Mouse (Mus musculus) embryonic fibroblast, embryonic 13.5 days (primary cell): ENCODE data around the gene Mrpl53. TPM values are rescaled to one million over a fixed set of nuclear protein-coding genes. Genes with fewer than 3 reads are reported as not detected.

Experiments used
- H3K27ac ChIP-seq: 2 replicates; pipeline ENCODE4 v1.5.1; 2012; ENCODE audit warnings: low read length, control low read depth, inconsistent platforms; ENCODE audit not compliant: insufficient read depth
- H3K4me1 ChIP-seq: 2 replicates; pipeline ENCODE4 v1.6.1; 2011; ENCODE audit warnings: low read length; ENCODE audit not compliant: control insufficient read depth, insufficient read depth
- H3K4me3 ChIP-seq: 2 replicates; pipeline ENCODE4 v1.5.1; 2011; ENCODE audit warnings: mild to moderate bottlenecking, control low read depth, low read length; ENCODE audit not compliant: insufficient read depth
- CTCF ChIP-seq: IDR thresholded peaks from 2 replicates; pipeline ENCODE4 v1.5.1; 2011; ENCODE audit warnings: mild to moderate bottlenecking, control low read depth, low read length, moderate library complexity, borderline replicate concordance; ENCODE audit not compliant: insufficient read depth
- POLR2A ChIP-seq: IDR thresholded peaks from 2 replicates; pipeline ENCODE4 v1.6.1; 2011; ENCODE audit warnings: low read depth, mild to moderate bottlenecking, control low read depth, low read length, moderate library complexity
- polyA plus RNA-seq: library from polyadenylated mRNA; stranded (reverse); fragments of >200 nt; gene quantifications from 2 replicates; pipeline ENCODE4 v1.2.4, GENCODE M21; 2011; ENCODE audit warnings: low read depth; ENCODE audit not compliant: missing spikeins, insufficient read length

The Mrpl53 gene
- polyA plus RNA-seq, 1 experiment = 42.7 TPM

DNA sequence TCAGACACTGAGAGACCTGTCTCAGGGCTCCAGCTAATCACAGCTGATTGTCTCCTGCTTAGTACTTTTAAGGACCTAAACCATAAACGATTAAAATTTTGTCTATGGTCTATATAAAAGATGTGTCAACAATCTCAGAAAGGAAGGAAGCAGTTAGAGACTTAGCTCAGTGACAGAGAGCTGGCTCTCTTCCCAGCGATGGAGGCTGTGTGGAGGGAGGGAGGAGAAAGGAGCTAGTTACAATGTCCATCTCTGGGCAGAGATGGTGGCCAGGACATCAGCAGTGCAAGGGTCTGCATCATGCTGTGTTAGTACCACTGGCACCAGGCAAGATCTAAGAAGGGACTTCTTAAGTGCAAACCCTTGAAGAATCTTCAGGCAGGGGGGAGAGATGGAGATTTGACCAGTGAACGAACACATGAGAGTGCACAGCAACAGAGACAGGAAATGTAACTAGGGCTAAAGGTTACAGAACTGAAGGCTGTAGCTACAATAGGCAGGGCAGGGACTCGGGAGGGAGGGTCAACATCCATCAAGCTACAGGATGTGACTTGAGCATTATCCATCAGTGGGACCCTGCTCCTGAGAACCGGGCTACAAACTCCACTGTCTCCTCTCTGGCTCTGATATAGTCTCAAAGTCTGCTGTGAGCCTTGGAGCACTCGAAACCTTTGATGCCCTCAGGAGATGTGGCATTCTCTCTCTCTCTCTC lies 16.3 kb upstream of the Mrpl53 start:
- TF ChIP-seq POLR2A (no peak), CTCF (no peak)
- H3K4me3 ChIP-seq = no peak overlapping the region
- H3K4me1 ChIP-seq = no peaks in the 10 kb centered on the region
- H3K27ac ChIP-seq = no peak overlapping the region

- H3K27ac ChIP-seq = no peak overlapping the region
- no peak overlapping the region for H3K4me3 ChIP-seq
- H3K4me1 ChIP-seq = no peaks in the 10 kb centered on the region
- TF ChIP-seq POLR2A = no peak
Measured at GRCm38 (mm10) chr6:83095968-83096367, 12.9 kb upstream of the Mrpl53 start.

DNA sequence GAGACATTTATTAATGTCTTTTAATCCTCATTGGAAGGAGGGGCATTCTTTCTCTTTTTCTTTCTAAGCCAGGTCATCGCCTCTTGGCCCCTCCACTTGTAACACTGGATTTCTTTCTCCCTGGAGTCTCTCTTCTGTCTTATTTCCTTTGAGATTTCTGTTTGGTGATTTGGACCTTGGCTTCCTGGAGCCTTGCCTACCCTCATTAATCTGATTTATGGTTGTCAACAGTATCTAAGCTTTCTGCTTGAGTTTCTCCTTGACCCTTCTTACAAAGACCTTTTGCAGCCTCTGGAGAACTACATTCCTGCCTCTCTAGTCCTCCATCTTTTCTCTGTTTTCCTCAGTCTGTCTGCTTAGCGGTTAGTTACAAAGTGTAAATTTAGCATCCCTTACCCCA lies 10.4 kb upstream of the Mrpl53 start:
- H3K27ac ChIP-seq = no peak overlapping the region
- TF ChIP-seq POLR2A (no peak), CTCF (no peak)
- no peak overlapping the region for H3K4me3 ChIP-seq
- H3K4me1 ChIP-seq = no peaks in the 10 kb centered on the region

DNA sequence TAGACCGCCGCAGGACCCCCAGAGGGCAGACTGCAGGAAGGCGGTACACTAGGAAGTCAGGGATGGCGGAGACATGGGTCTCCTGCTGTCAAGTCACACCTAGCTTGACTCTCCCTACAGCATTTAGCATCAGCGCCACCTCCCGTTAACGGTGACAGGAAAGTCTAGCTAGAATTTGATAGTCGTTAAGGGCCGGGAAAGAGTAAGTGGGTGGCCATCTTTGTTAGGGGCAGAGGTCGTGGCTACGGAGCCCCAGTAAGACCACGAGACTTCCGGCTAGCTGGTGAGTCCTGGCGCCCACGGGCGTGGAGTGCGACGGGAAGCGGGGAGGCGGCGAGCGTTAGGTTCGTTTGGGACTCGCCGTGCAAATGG lies 7.5 kb upstream of the Mrpl53 start, which contains the start of the genes Ccdc142 and Gm42688:
Gene Ccdc142, plus strand, starts transcription at position 286 of the 372 bp plus-strand sequence.
Gene Gm42688, plus strand, starts transcription at position 302 of the 372 bp plus-strand sequence.
- peak within 1 kb of the TSS; percentile 56 for H3K4me3 ChIP-seq
- no peak within 1 kb of the TSS for H3K27ac ChIP-seq
- TF ChIP-seq POLR2A (peak; percentile 77), CTCF (peak; percentile 47; the same call in 1 of the 2 replicates)
- no peaks in the 10 kb centered on the region for H3K4me1 ChIP-seq

DNA sequence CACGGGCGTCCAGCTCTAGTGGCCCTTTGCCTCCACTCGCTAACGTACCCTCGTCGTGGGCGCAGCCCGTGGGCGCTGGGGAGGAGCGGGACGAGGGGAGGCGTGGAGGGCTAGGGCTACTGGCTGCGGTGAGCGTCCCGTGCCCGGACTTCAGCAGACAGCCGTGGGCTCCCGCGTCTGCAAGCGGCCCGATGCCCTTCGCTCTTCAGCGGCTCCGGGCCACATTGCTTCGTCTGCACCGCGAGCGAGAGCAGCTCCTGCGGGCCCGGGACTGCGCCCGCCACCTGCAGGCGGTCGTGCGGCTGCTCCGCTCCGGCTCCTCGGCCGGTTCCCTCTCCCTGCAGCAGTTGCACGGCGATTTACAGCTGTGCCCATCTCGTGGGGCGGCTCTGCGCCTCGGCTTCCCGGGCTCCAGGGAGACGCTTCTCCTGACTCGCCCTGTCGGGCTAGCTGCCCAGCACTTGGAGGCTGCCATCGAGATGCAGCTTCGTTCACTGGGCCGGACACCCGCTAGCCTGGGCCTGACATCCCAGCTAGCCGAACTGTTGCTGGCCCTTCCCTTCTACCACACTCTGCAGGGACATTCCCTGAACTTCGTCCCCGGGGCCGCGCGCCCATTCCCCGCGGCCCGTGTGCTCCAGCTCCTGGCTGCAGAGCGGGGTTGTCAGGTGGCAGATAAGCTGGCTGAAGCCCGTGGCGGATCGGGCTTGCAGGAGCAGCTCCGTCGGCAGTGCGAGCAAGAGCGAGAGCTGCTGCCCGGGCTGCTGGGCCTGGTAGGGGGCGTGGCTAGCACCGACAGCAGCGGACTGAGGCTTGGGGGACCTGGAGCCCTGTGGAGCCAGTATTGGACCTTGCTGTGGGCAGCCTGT lies 6.9 kb upstream of the Mrpl53 start:
- peak overlapping the region; percentile 56 for H3K4me3 ChIP-seq
- TF ChIP-seq CTCF (0 out of 2 replicates have a peak, but pooled peaks have one; percentile 7), POLR2A (peak; percentile 44)
- H3K27ac ChIP-seq = no peak overlapping the region
- H3K4me1 ChIP-seq = no peaks in the 10 kb centered on the region

- Histone ChIP-seq H3K4me3 (no peak overlapping the region), H3K4me1 (no peaks in the 10 kb centered on the region), H3K27ac (no peak overlapping the region)
- TF ChIP-seq CTCF (no peak), POLR2A (no peak)
Measured at GRCm38 (mm10) chr6:83103130-83103650, 5.7 kb upstream of the Mrpl53 start.

DNA sequence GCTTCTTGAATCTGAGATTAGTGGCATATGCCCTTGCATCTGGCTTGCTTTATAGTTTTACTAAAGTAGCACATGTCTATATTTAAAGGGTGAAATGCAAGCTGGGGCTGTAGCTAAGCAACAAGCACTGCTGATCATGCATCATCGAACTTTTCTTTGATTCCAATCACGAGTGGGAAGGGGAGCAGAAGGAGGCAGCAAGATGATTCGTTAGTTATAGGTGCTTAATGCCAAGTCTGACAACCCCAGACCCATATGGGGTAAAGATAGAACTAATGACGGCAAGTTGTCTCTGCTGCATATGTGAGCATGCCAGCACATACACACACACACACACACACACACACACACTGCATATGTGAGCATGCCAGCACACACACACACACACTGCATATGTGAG lies 4.7 kb upstream of the Mrpl53 start:
- Histone ChIP-seq H3K4me1 (no peaks in the 10 kb centered on the region), H3K27ac (no peak overlapping the region), H3K4me3 (no peak overlapping the region)
- TF ChIP-seq POLR2A = 0 out of 2 replicates have a peak, but pooled peaks have one; percentile 5
- no peak for TF ChIP-seq CTCF

GRCm38 (mm10) chr6:83107566-83108400 lies 1.1 kb upstream of the Mrpl53 start:
- Histone ChIP-seq H3K4me1 (no peaks in the 10 kb centered on the region), H3K27ac (no peak overlapping the region), H3K4me3 (peak overlapping the region; percentile 62; the same call in 1 of the 2 replicates)
- TF ChIP-seq POLR2A (no peak), CTCF (peak; percentile 87)

DNA sequence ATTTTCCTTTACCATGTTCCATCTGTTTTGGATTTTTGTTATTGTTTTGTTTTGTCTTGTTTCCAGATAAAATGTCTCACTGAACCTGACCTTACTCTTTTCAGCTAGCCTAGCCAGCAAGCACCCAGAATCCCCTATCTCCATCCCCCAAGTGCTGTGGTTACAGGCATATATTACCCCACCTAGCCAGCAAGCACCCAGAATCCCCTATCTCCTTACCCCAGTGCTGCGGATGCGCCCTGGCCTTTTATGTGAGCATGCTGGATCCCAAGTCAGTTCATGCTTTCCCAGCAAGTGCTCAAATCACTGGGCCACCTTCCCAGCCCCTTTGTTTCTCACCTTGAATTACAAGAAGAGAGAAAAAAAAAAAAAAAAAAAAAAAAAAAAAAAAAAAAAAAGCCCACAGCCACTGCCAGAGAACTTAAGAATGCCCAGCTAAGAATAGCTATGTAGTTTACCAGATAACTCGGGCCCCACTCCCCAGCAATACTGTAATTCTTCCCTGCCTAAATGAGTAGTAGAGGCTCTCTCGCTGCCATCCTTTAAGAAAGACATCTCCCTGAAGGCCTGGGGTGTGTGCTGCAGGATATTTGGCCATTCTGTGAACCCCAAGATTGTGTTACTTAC lies 2.8 kb downstream of the Mrpl53 start:
- Histone ChIP-seq H3K4me3 (no peak overlapping the region), H3K27ac (no peak overlapping the region), H3K4me1 (peaks cover 2% of the 10 kb centered on the region; the same call in 1 of the 2 replicates)
- TF ChIP-seq POLR2A (no peak), CTCF (no peak)
